Mouse (Mus musculus) neural tube, embryonic 10.5 days (tissue): ENCODE results near the gene Crygn.

Experiments used
- DNase-seq: peaks from one replicate; pipeline ENCODE4 v3.0.0-alpha.2; 2017; ENCODE audit warnings: low spot score; ENCODE audit errors: extremely low spot score

Crygn gene

DNA sequence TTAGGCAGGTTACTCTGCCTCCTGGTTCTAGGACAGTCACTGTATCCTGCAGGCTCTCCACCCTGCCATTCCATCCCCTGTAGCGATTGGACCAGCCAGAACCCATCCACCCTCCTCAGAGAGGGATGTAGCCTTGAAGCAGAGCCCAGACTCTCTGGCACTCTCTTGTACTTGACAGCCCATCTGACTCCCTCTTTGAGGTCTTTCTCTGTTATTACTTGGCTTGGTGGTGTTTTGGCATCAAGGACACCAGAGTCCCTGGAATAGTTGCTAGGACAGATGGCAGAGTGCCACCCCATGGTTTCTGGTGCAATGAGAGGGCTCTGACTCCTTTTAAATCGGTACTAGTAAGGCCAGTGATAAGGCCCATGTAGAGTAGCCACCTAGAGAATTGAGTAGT, 44.6 kb downstream of the Crygn start:
- DNase-seq: no peak

DNA sequence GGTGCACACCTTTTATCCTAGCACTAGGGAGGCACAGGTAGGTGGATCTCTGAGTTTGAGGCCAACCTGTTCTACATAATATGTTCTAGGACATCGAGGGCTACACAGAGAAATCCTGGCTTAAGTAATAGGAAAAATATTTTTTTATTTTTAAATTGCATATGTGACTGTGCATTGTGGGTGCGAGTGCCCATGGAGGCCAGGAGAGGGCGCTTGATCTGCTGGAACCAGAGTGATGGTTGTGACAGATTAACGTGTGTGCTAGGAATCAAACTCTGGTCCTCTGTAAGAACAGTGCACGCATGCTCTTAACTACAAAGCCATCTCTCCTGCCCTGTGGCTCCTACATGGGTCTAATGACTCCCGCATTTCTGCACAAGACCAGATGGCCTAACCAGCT, 46.2 kb downstream of the Crygn start:
- DNase-seq: no peak

DNA sequence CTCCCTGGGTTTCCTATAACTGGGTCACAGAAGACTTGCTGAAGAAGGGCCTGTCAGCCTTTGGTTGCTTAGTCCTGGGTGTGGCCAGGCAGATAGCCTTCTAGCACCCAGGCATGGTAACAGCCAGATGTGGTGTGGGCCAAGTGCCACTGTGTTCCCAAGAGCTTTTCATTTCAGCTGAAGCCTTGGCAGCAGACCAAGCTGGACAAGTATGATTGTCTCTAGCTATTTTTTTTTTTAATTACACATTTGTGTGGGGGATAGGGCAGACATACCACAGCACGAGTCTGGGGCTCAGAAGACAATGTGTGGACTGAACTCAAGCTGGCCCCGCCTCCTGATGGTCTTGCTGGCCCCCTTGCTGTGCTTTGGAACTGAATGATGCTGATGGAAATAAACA, 47.8 kb downstream of the Crygn start:
- no peak for DNase-seq

DNA sequence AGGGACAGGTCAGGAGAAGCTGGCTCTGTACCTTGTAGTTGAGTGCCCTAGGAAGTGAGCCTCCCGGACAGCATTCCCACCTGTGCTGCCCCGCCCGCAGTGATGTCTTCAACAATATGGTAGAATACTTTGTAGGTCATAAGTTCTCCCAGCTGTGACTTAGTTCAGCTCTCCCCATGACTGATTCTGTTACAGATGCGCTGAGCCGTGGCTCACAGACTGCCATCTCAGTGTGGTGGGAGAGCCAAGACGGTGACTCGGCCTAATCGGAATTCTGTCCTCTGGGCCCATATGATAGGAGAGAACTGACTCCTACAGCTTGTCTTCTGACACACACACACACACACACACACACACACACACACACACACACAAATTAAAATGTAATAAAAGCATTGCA, 53.2 kb downstream of the Crygn start:
- DNase-seq: no peak

DNA sequence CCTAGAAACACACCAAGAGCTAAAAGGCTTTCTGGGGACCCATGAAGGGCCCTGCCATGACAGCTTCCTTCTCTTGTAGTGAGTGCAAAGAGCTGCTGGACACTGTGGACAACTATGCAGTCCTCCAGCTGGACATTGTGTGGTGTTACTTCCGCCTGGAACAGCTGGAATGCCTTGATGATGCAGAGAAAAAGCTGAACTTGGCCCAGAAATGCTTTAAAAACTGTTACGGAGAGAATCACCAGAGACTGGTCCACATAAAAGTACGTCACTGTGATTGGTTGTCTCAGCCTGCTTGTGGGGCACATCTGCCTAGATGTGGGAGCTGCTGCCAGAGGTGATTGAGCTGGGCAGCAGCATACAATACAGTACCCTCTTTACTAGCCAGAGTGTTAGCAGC, 56.5 kb downstream of the Crygn start:
- DNase-seq: no peak
